Mouse (Mus musculus) midbrain, embryonic 15.5 days (tissue): ENCODE data around the gene Pde8b. TPM values are rescaled to one million over a fixed set of nuclear protein-coding genes. Genes with fewer than 3 reads are reported as not detected.

Experiments
- ATAC-seq: fragments of 200-750 bp; cut with Nextera tagmentation; replicated peaks from 2 replicates; pipeline ENCODE4 v1.8.0; 2017; ENCODE audit warnings: moderate TSS enrichment
- H3K27ac ChIP-seq: fragments of 300-500 bp; sonication (generic); 2 replicates; pipeline ENCODE4 v1.5.1; 2015; ENCODE audit warnings: mild to moderate bottlenecking, inconsistent platforms
- H3K27me3 ChIP-seq: fragments of 300-500 bp; sonication (generic); replicated peaks from 2 replicates; pipeline ENCODE4 v1.6.1; 2015; ENCODE audit warnings: inconsistent platforms
- H3K36me3 ChIP-seq: fragments of 300-500 bp; sonication (generic); replicated peaks from 2 replicates; pipeline ENCODE4 v1.6.1; 2015; ENCODE audit warnings: inconsistent platforms
- H3K4me1 ChIP-seq: fragments of 300-500 bp; sonication (generic); 2 replicates; pipeline ENCODE4 v1.6.1; 2015; ENCODE audit warnings: inconsistent platforms
- H3K4me2 ChIP-seq: fragments of 300-500 bp; sonication (generic); 2 replicates; pipeline ENCODE4 v1.6.1; 2015; ENCODE audit warnings: inconsistent platforms, mild to moderate bottlenecking, moderate library complexity
- H3K4me3 ChIP-seq: fragments of 300-500 bp; sonication (generic); 2 replicates; pipeline ENCODE4 v1.5.1; 2015; ENCODE audit warnings: mild to moderate bottlenecking, inconsistent platforms
- H3K9ac ChIP-seq: fragments of 300-500 bp; sonication (generic); 2 replicates; pipeline ENCODE4 v1.6.1; 2015; ENCODE audit warnings: mild to moderate bottlenecking, inconsistent platforms
- H3K9me3 ChIP-seq: fragments of 300-500 bp; sonication (generic); 2 replicates; pipeline ENCODE4 v1.6.1; 2016; ENCODE audit warnings: inconsistent platforms
- whole genome bisulfite sequencing: fragments of 180-500 bp; shearing (Covaris S2); methylation state at CpG from one replicate; pipeline ENCODE4 v1.1.7; 2015; ENCODE audit warnings: mixed read lengths; 5-methylcytosine and 5-hydroxymethylcytosine counted together
- polyA plus RNA-seq: library from polyadenylated mRNA; unstranded; fragments of >200 nt; fragmentation: Nextera tagmentation; extraction: Ambion mirVana; gene quantifications from 2 replicates; pipeline ENCODE4 v1.2.1, GENCODE M21; 2015

Gene Pde8b
- polyA plus RNA-seq, 1 experiment from 2014 or later: 6.9 TPM

DNA sequence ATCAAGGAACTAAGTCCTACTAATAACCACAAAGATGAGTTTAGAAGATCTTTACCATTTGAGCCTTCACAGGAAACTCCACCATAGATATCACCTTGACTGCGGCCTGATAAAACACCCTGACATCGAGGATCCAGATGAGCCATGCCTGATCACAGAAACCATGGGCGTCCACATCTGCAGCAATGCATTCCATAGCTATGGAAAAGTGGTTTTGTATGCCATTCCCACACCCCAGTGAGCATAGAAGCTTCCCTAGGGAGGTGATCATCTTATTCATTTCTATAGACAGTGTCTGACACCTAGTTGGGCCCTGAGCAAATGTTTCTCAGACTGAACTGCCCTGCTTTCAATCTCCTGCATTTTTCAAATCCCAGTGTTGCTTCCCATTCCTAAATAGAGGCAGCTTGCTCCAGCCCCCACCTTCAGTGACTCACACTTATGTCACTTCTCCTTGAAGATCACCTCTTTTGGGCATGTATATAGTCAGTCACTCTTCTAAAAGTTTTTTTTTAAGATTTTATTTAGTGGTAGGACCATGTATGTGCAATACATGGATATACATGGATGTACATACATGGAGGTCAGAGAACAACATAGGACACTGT is 47.9 kb downstream of the Pde8b start:
- H3K4me1 ChIP-seq: 0 out of 2 replicates have a peak, but pooled peaks cover under 1% of the 10 kb centered on the region
- H3K27me3 ChIP-seq: no peaks in the 10 kb centered on the region
- H3K9ac ChIP-seq: no peak overlapping the region
- no peak overlapping the region for H3K27ac ChIP-seq
- H3K9me3 ChIP-seq: no peaks in the 10 kb centered on the region
- ATAC-seq: no peak
- H3K4me3 ChIP-seq: no peak overlapping the region
- WGBS: 93% methylated on average over 3 of the region's 3 CpGs
- no peak overlapping the region for H3K4me2 ChIP-seq
- H3K36me3 ChIP-seq: no peaks in the 10 kb centered on the region

DNA sequence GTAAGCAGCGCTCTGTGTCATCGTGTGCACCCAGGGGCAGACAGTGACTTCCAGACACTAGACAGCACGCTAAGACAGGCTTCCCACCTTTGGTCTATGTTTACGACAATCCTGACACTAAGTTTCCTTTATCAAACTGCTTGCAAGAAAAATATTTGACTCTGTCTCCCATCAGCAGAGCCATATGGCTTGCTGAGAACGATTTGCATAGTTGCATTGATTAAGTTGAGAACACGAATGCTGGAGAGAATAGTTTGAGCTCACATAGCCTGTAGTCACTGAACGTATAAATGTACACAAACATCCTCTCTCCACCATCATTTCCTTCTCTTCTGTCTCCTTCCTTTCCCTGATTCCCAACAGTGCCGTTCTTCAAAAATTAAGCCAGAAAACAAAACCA is 49.3 kb downstream of the Pde8b start:
- H3K4me1 ChIP-seq: peaks cover 12% of the 10 kb centered on the region
- H3K9me3 ChIP-seq: no peaks in the 10 kb centered on the region
- WGBS: 80% methylated on average over 8 of the region's 8 CpGs
- no peak for ATAC-seq
- H3K9ac ChIP-seq: no peak overlapping the region
- no peaks in the 10 kb centered on the region for H3K36me3 ChIP-seq
- no peaks in the 10 kb centered on the region for H3K27me3 ChIP-seq
- H3K27ac ChIP-seq: no peak overlapping the region
- no peak overlapping the region for H3K4me3 ChIP-seq
- H3K4me2 ChIP-seq: no peak overlapping the region

- H3K27me3 ChIP-seq: no peaks in the 10 kb centered on the region
Observed at GRCm38 (mm10) chr13:95200036-95200435, 50.1 kb downstream of the Pde8b start.

GRCm38 (mm10) chr13:95196106-95196705 is 53.9 kb downstream of the Pde8b start:
- Histone ChIP-seq H3K36me3 (no peaks in the 10 kb centered on the region), H3K4me3 (no peak overlapping the region), H3K4me1 (peaks cover 16% of the 10 kb centered on the region), H3K27me3 (no peaks in the 10 kb centered on the region), H3K27ac (peak overlapping the region; percentile 75), H3K4me2 (no peak overlapping the region), H3K9ac (no peak overlapping the region), H3K9me3 (no peaks in the 10 kb centered on the region)
- WGBS: 53% methylated on average over 7 of the region's 7 CpGs
- ATAC-seq: peak; percentile 88

More at GRCm38 (mm10) chr13:95200036-95200435, 50.1 kb downstream of the Pde8b start:
- Histone ChIP-seq H3K9me3 (no peaks in the 10 kb centered on the region), H3K4me1 (peaks cover 16% of the 10 kb centered on the region), H3K4me3 (no peak overlapping the region), H3K36me3 (no peaks in the 10 kb centered on the region), H3K9ac (no peak overlapping the region), H3K27ac (no peak overlapping the region), H3K4me2 (no peak overlapping the region)
- no peak for ATAC-seq

GRCm38 (mm10) chr13:95191951-95192350 is 58.2 kb downstream of the Pde8b start:
- Histone ChIP-seq H3K4me2 (no peak overlapping the region), H3K27ac (no peak overlapping the region), H3K27me3 (no peaks in the 10 kb centered on the region), H3K4me3 (no peak overlapping the region), H3K36me3 (no peaks in the 10 kb centered on the region), H3K9me3 (no peaks in the 10 kb centered on the region), H3K4me1 (peaks cover 13% of the 10 kb centered on the region), H3K9ac (no peak overlapping the region)
- ATAC-seq: no peak
- WGBS: 91% methylated on average over 5 of the region's 5 CpGs

DNA sequence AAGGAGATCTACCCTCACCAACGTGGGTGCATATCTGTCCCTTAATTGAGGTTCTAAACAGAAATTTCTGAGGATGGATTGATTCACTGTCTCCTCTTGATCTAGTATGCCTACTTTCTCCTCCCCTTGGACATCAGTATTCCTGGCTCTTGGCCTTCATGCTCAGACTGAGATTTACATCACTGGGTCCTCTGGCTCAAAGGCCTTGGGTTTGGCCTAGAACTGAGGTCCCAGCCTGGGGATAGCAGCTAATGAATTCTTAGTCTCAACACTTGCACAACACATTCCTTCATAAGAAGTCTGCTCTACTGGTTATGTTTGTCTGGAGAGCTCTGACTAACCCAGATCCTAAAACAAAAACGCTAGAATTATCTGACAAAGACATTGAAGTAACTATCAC is 61.0 kb downstream of the Pde8b start:
- no peak overlapping the region for H3K4me3 ChIP-seq
- no peak overlapping the region for H3K9ac ChIP-seq
- H3K27me3 ChIP-seq: no peaks in the 10 kb centered on the region
- no peaks in the 10 kb centered on the region for H3K9me3 ChIP-seq
- peaks cover 10% of the 10 kb centered on the region; the same call in 1 of the 2 replicates for H3K4me1 ChIP-seq
- WGBS: 86% methylated on average over 2 of the region's 2 CpGs
- ATAC-seq: no peak
- H3K27ac ChIP-seq: no peak overlapping the region
- H3K4me2 ChIP-seq: no peak overlapping the region
- H3K36me3 ChIP-seq: no peaks in the 10 kb centered on the region

GRCm38 (mm10) chr13:95187153-95187665 is 62.9 kb downstream of the Pde8b start:
- 91% methylated on average over 5 of the region's 5 CpGs for WGBS
- Histone ChIP-seq H3K4me1 (peaks cover 10% of the 10 kb centered on the region; the same call in 1 of the 2 replicates), H3K4me2 (no peak overlapping the region), H3K36me3 (no peaks in the 10 kb centered on the region), H3K9me3 (no peaks in the 10 kb centered on the region), H3K27ac (no peak overlapping the region), H3K27me3 (no peaks in the 10 kb centered on the region), H3K4me3 (no peak overlapping the region), H3K9ac (no peak overlapping the region)
- no peak for ATAC-seq

DNA sequence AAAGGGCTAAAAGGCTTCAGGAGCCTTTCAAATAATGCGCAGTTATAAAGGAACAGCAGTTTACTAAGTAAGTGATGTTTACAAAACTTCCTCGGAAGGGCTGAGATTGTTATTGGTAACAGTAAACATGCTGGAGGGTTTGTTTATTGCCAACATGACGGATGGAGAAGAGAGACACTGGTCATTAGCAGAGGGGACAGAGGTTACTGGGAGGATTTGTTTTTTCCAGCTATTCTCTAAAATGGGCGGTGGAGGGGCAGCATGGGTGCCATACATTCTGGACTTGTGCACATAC is 63.4 kb downstream of the Pde8b start:
- Histone ChIP-seq H3K4me1 (peaks cover 10% of the 10 kb centered on the region; the same call in 1 of the 2 replicates), H3K27me3 (no peaks in the 10 kb centered on the region), H3K9me3 (no peaks in the 10 kb centered on the region), H3K4me2 (no peak overlapping the region), H3K27ac (no peak overlapping the region), H3K9ac (no peak overlapping the region), H3K36me3 (no peaks in the 10 kb centered on the region), H3K4me3 (no peak overlapping the region)
- WGBS: 55% methylated on average over 4 of the region's 4 CpGs
- ATAC-seq: no peak

DNA sequence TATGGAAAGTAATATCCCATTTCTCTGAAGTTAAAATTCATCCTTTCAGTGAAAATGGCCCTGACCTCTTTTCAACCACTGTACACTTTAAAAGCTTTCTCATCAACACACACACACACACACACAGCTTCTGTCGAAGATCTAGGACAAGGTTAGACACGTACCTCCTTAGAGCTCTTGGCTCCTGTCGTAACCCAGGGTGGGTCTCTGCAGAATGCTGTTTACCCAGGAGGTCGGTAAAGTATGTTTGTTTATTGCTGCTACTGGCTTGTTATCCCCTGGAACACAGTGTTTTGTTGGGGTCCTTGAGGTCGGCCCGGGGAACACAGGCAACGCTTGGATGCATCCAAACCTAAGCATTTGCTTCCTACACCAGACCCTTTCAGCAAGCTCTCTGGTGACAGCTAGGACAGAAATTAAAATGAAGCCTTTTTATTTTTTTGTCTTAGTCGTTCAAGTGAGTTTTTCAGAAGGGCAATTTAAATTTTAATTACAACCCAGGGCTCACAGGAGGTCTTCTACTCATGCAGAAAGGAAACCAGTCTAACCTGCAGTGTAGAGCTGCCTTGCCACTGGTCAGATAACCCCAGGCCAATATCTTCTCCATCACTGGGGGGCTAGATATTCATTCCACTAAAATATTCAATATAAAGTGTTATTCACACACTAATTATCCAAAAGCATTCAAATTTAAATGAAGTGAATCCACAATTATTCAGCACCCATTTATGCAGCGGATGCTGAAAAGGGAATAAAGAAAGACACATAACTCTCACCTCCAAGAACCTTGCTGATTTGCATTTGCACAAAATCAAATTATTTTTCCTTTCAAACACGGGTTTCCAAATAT is 64.0 kb downstream of the Pde8b start:
- no peak overlapping the region for H3K4me2 ChIP-seq
- no peaks in the 10 kb centered on the region for H3K36me3 ChIP-seq
- H3K4me3 ChIP-seq: no peak overlapping the region
- 40% methylated on average over 10 of the region's 10 CpGs for WGBS
- H3K9ac ChIP-seq: no peak overlapping the region
- peaks cover 10% of the 10 kb centered on the region; the same call in 1 of the 2 replicates for H3K4me1 ChIP-seq
- no peaks in the 10 kb centered on the region for H3K27me3 ChIP-seq
- H3K27ac ChIP-seq: no peak overlapping the region
- H3K9me3 ChIP-seq: no peaks in the 10 kb centered on the region
- no peak for ATAC-seq

GRCm38 (mm10) chr13:95183686-95184085 is 66.5 kb downstream of the Pde8b start:
- Histone ChIP-seq H3K4me1 (peaks cover 10% of the 10 kb centered on the region; the same call in 1 of the 2 replicates), H3K4me3 (no peak overlapping the region), H3K9ac (no peak overlapping the region), H3K27me3 (no peaks in the 10 kb centered on the region), H3K36me3 (no peaks in the 10 kb centered on the region), H3K9me3 (no peaks in the 10 kb centered on the region), H3K27ac (no peak overlapping the region), H3K4me2 (no peak overlapping the region)
- ATAC-seq: no peak
- 94% methylated on average over 2 of the region's 2 CpGs for WGBS

DNA sequence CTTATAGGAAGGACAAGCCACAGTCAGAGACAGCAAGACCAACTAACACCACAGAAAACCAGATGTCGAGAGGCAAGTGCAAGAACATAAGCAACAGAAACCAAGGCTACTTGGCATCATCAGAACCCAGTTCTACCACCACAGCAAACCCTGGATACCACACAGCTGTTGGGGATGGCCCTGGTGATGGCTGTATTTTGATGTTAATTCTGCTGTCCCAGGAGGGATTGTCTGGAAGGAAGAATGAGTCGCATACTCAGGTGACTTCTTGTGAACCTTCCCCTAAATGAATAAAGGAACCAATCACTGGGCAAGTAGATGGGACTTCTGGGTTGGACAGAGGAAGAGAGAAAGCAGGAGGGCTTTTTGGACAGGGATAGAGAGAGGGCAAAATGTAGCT is 69.9 kb downstream of the Pde8b start:
- Histone ChIP-seq H3K9ac (no peak overlapping the region), H3K4me3 (no peak overlapping the region), H3K27ac (no peak overlapping the region), H3K27me3 (no peaks in the 10 kb centered on the region), H3K9me3 (no peaks in the 10 kb centered on the region), H3K4me2 (no peak overlapping the region), H3K4me1 (no peaks in the 10 kb centered on the region), H3K36me3 (no peaks in the 10 kb centered on the region)
- ATAC-seq: no peak
- WGBS: 85% methylated on average over 2 of the region's 2 CpGs

DNA sequence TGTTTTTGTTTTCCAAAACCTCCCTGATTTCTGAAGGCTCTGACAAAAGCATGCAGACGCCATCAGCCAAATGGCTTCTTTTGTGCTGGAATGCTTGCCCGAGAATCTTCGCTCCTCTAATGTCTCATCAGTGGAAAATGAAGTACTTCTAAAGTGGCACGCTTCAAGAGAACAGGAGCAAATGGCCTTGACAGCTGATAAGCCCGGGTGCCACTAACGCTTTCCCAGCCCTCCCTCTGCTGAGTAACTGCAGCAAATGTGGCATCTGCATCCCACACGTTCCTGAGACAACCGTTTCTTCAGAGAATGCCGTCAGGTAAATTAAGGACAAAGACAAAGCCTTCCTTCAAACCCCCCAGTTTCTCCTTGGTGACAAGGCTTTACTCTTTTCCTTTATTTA is 72.8 kb downstream of the Pde8b start:
- no peak for ATAC-seq
- Histone ChIP-seq H3K9ac (no peak overlapping the region), H3K9me3 (no peaks in the 10 kb centered on the region), H3K4me3 (no peak overlapping the region), H3K27me3 (no peaks in the 10 kb centered on the region), H3K4me1 (no peaks in the 10 kb centered on the region), H3K36me3 (no peaks in the 10 kb centered on the region), H3K4me2 (no peak overlapping the region), H3K27ac (no peak overlapping the region)
- 58% methylated on average over 9 of the region's 9 CpGs for WGBS
